Mouse (Mus musculus) G1E (cell line): ENCODE results near the gene Astn1.

ENCODE experiments used
- CTCF ChIP-seq: IDR thresholded peaks from 2 replicates; pipeline ENCODE4 v1.5.1; 2012; ENCODE audit warnings: low read depth, low read length, inconsistent platforms, mixed read lengths
- GATA1 ChIP-seq: IDR thresholded peaks from 2 replicates; pipeline ENCODE4 v1.6.1; 2012; ENCODE audit warnings: borderline replicate concordance, low read length, inconsistent platforms, mixed read lengths
- TAL1 ChIP-seq: conservative IDR thresholded peaks from 2 replicates; pipeline ENCODE4 v1.6.1; 2012; ENCODE audit warnings: low read depth, low read length, inconsistent platforms, mixed read lengths

DNA sequence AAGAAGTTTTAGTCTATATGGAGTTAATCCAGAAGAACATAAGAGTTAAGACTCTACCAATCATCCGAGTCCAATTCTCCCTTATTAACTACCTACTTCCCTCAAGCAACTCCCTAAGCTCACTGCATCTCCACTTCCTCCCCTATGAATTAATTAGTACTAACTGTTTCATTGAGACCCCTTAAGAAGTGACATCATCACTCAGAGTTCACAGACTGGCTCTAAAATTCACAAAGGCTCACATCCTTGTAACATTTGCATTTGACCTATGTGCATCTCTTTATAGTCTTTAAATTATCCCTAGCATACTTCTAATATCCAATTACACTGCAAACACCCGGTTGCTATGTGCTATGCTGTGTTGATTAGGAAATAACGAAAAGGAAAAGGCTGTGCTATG, 174.1 kb downstream of the Astn1 start:
- no peak for TF ChIP-seq CTCF
- TF ChIP-seq GATA1 = no peak
- TF ChIP-seq TAL1 = no peak
